Mouse (Mus musculus) liver (tissue): ENCODE measurements at regions not wholly inside any gene's neighbourhood (a gene's known extent, or its start where the extent isn't known, plus 50 kb on each side); places are given as distances from the start of the nearest gene placed in this dataset.

Experiments used
- DNase-seq: peaks from one replicate; pipeline ENCODE4 v3.0.0-alpha.2; 2020; ENCODE audit warnings: mixed read lengths

DNA sequence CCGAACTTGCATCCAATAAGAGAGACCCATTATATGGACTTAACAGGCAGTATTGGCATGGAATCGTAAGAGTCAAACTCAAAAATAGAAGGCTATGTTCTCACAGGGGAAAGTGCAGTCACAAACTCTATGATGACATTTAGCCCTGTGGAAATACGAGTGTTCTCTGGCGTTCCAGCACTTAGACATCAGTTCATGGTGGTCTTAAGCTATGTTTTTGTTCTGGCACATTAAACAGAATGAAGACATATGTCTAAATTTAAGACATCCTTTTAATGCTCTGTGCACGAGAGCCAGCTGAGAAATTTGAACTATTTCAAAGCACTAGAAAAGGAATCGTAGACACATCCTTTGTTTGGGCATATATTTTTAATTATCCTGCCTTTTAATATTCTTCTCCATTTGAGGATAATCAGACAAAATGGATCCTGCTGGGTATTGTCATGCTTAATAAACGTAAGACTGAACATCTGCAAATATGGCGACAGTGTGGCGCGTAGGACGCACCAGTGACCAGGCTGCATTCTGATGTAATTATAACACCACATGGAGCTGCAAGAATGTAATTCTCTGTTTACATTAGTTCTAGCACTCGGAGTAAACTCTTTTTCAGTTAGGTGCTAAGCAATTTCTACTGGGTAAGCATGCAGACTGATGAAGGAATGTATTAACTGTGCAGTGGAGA lies 114.3 kb downstream of the Dkk1 start:
- DNase-seq, result no peak

DNA sequence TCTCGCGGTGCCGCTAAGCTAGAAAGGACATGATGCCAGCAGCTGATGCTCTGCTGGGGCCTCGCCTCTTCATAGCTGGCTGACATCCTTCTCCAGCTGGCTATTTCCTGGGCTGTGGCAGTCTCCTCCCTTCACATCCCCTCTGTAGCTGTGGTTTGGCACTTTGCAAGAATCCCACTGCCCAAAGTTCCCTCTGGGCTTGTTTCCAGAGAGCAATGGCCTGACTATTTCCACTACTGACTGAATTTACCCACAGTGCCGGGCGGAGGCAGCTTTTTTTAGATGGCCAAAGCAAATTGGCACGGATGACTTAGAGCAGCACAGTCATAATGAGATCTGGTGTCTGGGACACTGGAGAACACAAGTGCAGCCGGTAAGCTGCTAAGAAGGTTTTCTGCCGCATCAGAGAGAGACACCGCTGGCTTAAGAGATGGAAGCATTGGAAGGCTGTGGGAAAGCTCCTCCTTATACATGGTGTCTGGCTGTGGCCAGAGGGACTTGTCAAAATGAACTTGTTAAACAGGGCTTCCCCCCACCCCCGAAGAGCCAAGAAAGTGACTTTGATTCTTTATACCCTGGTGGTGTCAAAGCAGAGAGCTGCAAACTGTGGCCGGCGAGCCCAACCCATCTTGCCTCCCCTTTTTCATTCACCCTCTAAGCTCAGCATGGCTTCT lies 98.5 kb downstream of the Dkk1 start:
- DNase-seq, result no peak

DNA sequence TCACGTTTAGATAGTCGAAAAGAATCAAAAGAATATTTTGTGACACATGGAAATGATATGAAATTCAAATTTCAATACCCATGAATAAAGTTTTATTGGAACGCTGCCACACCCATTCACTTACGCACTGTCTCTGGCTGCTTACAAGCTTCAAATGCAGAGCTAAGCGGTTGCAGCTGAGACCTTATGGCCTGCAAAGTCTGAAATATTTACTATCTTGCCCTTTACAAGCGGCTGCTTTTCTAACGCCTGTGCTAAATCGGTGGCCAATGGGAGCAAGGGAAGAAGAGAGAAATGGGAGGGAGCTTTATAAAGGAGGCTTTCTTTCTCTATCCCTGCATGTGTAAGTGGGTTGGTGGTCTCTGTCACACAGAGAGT lies 97.9 kb downstream of the Dkk1 start:
- no peak for DNase-seq

DNA sequence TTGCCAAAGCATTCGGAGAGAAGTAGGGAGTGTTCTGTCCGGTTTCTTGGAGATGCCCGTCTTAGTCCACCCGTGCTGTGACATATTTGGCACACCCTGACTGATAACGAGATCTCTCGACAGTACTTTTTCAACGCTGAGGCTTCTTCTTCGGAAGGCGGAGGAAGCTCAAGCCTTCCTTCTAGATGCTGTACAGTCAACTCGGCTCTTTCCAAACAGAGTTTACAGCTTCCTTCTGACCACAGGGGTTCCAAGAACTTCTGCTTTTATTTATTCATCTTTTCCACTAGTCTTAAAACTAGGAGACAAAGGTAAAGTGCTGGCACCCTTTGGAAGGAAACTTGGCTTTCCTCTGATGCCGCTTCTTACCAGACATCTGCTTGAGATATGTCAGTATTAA lies 96.8 kb downstream of the Dkk1 start:
- DNase-seq, result no peak

DNA sequence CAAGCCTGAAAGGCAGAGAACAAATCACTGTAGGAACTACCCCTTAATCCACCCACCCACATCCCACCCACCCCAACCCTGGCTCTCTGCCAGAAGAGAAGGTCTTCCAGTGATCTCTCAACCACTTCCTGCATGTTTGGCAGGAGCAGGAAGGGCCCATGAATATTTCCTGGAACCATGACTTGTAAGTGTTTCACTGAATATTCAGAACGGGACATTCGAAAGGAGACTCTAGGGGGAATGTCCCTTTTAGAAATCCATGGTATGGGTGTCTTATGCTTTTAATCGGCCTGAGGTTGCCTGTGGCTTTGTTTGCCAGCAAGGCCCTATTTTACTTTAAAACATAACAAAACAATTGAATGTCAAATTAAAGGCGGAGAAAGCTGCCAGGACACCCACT lies 66.0 kb downstream of the Dkk1 start:
- DNase-seq, result no peak

DNA sequence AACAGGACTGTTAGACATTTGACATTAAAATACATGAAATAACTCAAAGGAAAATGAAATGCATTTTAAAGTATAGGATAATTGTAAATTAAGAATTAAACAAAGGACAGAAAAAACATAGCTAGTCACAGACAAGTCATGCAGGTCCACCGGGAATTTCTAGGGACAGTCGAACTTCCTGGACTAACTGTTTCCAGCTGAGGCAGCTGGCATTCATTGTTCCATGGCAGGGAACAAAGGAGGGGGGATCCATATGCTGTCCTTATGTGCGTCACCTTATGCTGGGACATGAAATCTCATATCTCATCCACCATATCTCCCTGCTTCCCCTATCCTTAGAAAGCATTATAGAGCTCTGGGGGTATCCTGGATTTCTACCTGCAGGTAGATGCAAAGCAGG lies 59.7 kb downstream of the Dkk1 start:
- DNase-seq, result no peak

DNA sequence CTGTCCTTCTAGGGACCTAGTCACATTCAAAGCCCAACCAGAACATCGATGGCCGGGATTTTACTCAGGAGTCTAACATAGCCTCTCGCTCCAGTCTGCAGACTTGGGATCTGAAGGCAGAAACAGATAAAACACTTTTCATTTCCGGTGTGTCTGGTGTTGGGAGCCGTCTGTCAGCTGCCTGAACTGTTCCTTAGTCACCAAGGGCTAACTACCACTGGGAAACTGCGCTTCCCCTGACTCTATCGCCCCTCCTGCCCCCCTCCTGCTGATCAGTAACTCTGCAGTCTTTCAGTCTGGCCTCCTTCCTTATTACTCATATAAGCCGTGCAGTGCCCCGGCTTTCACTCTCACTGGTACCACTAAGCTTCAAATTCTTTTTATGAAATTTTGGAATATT lies 58.5 kb downstream of the Dkk1 start:
- DNase-seq, result no peak
